Mouse (Mus musculus) MEL (cell line): ENCODE measurements at regions not wholly inside any gene's neighbourhood (a gene's known extent, or its start where the extent isn't known, plus 50 kb on each side); places are given as distances from the start of the nearest gene placed in this dataset.

Experiments
- CTCF ChIP-seq, 3 experiments: IDR thresholded peaks in 2 of 3; conservative IDR thresholded peaks in 1 of 3; 2 replicates each; pipeline ENCODE4 v1.5.1; 2011 to 2012; ENCODE audit warnings: low read length in 3 of 3, low read depth in 2 of 3, mild to moderate bottlenecking in 2 of 3, improper control_type of control experiment in 1 of 3, inconsistent platforms in 1 of 3, mixed read lengths in 1 of 3, moderate library complexity in 1 of 3; ENCODE audit not compliant: control insufficient read depth in 1 of 3, insufficient read depth in 1 of 3, poor library complexity in 1 of 3, severe bottlenecking in 1 of 3
- EP300 ChIP-seq, 2 experiments: IDR thresholded peaks; 2 replicates each; pipeline ENCODE4 v1.6.1; 2011; ENCODE audit warnings: improper control_type of control experiment in 2 of 2, low read length in 2 of 2, low read depth in 1 of 2, mild to moderate bottlenecking in 1 of 2
- KAT2A ChIP-seq: conservative IDR thresholded peaks from 2 replicates; pipeline ENCODE4 v1.6.1; 2012; ENCODE audit warnings: low read depth, low read length, improper control_type of control experiment, inconsistent platforms
- MAZ ChIP-seq: IDR thresholded peaks from 2 replicates; pipeline ENCODE4 v1.6.1; 2012; ENCODE audit warnings: low read depth, mild to moderate bottlenecking, inconsistent platforms, low read length, improper control_type of control experiment
- MEF2A ChIP-seq: IDR thresholded peaks from 2 replicates; pipeline ENCODE4 v1.6.1; 2014; ENCODE audit warnings: low read depth, mild to moderate bottlenecking, inconsistent platforms, low read length, improper control_type of control experiment; ENCODE audit not compliant: poor library complexity, insufficient replicate concordance, severe bottlenecking; ENCODE audit errors: extremely low read depth
- MYC ChIP-seq: IDR thresholded peaks from 2 replicates; pipeline ENCODE4 v1.6.1; 2011; ENCODE audit warnings: low read depth, mild to moderate bottlenecking, low read length, improper control_type of control experiment, moderate library complexity
- POLR2A ChIP-seq, 2 experiments: IDR thresholded peaks; 2 replicates each; pipeline ENCODE4 v1.6.1; 2011 to 2012; ENCODE audit warnings: low read length in 2 of 2, mild to moderate bottlenecking in 2 of 2, control low read depth in 1 of 2, improper control_type of control experiment in 1 of 2, low read depth in 1 of 2, moderate library complexity in 1 of 2; ENCODE audit not compliant: control insufficient read depth in 1 of 2, insufficient read depth in 1 of 2, poor library complexity in 1 of 2
- POLR2AphosphoS2 ChIP-seq: IDR thresholded peaks from 2 replicates; pipeline ENCODE4 v1.6.1; 2011; ENCODE audit warnings: low read length, improper control_type of control experiment
- SIN3A ChIP-seq: IDR thresholded peaks from 2 replicates; pipeline ENCODE4 v1.6.1; 2012; ENCODE audit warnings: low read length, improper control_type of control experiment, inconsistent platforms
- SMC3 ChIP-seq: IDR thresholded peaks from 2 replicates; pipeline ENCODE4 v1.6.1; 2011; ENCODE audit warnings: low read depth, low read length, improper control_type of control experiment
- TBP ChIP-seq: IDR thresholded peaks from 2 replicates; pipeline ENCODE4 v1.8.0; 2011; ENCODE audit warnings: low read depth, low read length, improper control_type of control experiment
- TCF12 ChIP-seq: IDR thresholded peaks from 2 replicates; pipeline ENCODE4 v1.6.1; 2014; ENCODE audit warnings: low read depth, mild to moderate bottlenecking, inconsistent platforms, low read length, improper control_type of control experiment, moderate library complexity
- USF1 ChIP-seq: IDR thresholded peaks from 2 replicates; pipeline ENCODE4 v1.6.1; 2014; ENCODE audit warnings: low read depth, mild to moderate bottlenecking, inconsistent platforms, low read length, improper control_type of control experiment, moderate library complexity
- ZKSCAN1 ChIP-seq: IDR thresholded peaks from 2 replicates; pipeline ENCODE4 v1.6.1; 2012; ENCODE audit warnings: low read depth, mild to moderate bottlenecking, inconsistent platforms, low read length, improper control_type of control experiment, moderate library complexity

DNA sequence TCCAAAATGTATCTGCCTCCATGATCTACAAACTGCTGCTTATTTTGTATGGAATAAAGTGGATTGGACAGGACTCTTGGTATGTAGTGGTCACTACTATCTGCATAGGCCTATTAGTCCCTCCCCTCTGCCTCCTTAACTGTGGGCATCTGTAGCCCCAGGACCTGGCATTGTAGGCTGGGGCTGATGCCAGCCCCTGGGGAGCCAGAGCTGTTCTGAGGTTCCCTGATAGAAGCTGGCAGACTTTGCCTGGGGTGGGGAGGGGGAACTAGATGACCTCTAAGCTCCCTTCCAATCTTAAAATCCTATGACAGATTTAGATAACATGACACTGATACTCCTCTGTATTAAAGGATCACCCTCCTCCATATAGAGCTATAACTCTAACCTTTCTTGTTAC, 491.2 kb upstream of the Klhl29 start:
- TF ChIP-seq KAT2A (no peak), USF1 (no peak), TCF12 (no peak), SIN3A (no peak), CTCF (IDR thresholded peaks at IDR 0.05 in 2 of 3, conservative IDR thresholded peaks at IDR 0.05 in 1 of 3; ENCODE audit: control insufficient read depth in 1 of 3, insufficient read depth in 1 of 3, low read depth in 2 of 3, low read length in 3 of 3, poor library complexity in 1 of 3, severe bottlenecking in 1 of 3) (no peak), MEF2A (no peak), SMC3 (no peak), EP300 (IDR thresholded peaks at IDR 0.05; ENCODE audit: low read depth in 1 of 2, low read length in 2 of 2) (no peak), TBP (no peak), MAZ (no peak), POLR2A (IDR thresholded peaks at IDR 0.05; ENCODE audit: control insufficient read depth in 1 of 2, insufficient read depth in 1 of 2, low read depth in 1 of 2, low read length in 2 of 2, poor library complexity in 1 of 2) (no peak), MYC (no peak), POLR2AphosphoS2 (no peak), ZKSCAN1 (no peak)
